Mouse (Mus musculus) MEL (cell line): ENCODE measurements at regions not wholly inside any gene's neighbourhood (a gene's known extent, or its start where the extent isn't known, plus 50 kb on each side); places are given as distances from the start of the nearest gene placed in this dataset.

Source experiments
- DNase-seq: peaks from one replicate; pipeline ENCODE4 v3.0.0; 2011; ENCODE audit warnings: low read depth, low spot score
- H3K27ac ChIP-seq: 2 replicates; pipeline ENCODE4 v1.5.1; 2012; ENCODE audit warnings: low read depth, mild to moderate bottlenecking, control low read depth, low read length, moderate library complexity; ENCODE audit not compliant: control insufficient read depth
- H3K27me3 ChIP-seq, 2 experiments: fragments of 150-350 bp in 1 of 2; sonication (generic) in 1 of 2; 2 replicates each; pipeline ENCODE4 v1.6.1; 2012; ENCODE audit warnings: low read length in 2 of 2, mild to moderate bottlenecking in 2 of 2, improper control_type of control experiment in 1 of 2, moderate library complexity in 1 of 2; ENCODE audit not compliant: insufficient read depth in 2 of 2, control insufficient read depth in 1 of 2
- H3K36me3 ChIP-seq, 2 experiments: 2 replicates each; pipeline ENCODE4 v1.6.1; 2012 to 2014; ENCODE audit warnings: low read length in 2 of 2, improper control_type of control experiment in 1 of 2, inconsistent platforms in 1 of 2, mild to moderate bottlenecking in 1 of 2; ENCODE audit not compliant: insufficient read depth in 2 of 2, control insufficient read depth in 1 of 2
- H3K4me1 ChIP-seq, 2 experiments: fragments of 150-350 bp in 1 of 2; sonication (generic) in 1 of 2; 2 replicates each; pipeline ENCODE4 v1.6.1; 2012; ENCODE audit warnings: low read length in 2 of 2, improper control_type of control experiment in 1 of 2, mild to moderate bottlenecking in 1 of 2; ENCODE audit not compliant: insufficient read depth in 2 of 2, control insufficient read depth in 1 of 2
- H3K4me3 ChIP-seq, 2 experiments: fragments of 150-350 bp in 1 of 2; sonication (generic) in 1 of 2; 2 replicates each; pipeline ENCODE4 v1.5.1; 2012; ENCODE audit warnings: low read depth in 2 of 2, low read length in 2 of 2, mild to moderate bottlenecking in 2 of 2, moderate library complexity in 2 of 2, control low read depth in 1 of 2, improper control_type of control experiment in 1 of 2; ENCODE audit not compliant: control insufficient read depth in 1 of 2, insufficient read depth in 1 of 2
- H3K79me2 ChIP-seq: 2 replicates; pipeline ENCODE4 v1.6.1; 2012; ENCODE audit warnings: mild to moderate bottlenecking, low read length, moderate library complexity; ENCODE audit not compliant: control insufficient read depth, poor library complexity, insufficient read depth
- H3K9ac ChIP-seq: 2 replicates; pipeline ENCODE4 v1.6.1; 2012; ENCODE audit warnings: low read depth, mild to moderate bottlenecking, control low read depth, low read length, moderate library complexity; ENCODE audit not compliant: control insufficient read depth, poor library complexity, severe bottlenecking
- H3K9me3 ChIP-seq: fragments of 150-350 bp; sonication (generic); replicated peaks from 2 replicates; pipeline ENCODE4 v1.6.1; 2012; ENCODE audit warnings: mild to moderate bottlenecking, low read length, improper control_type of control experiment, moderate library complexity; ENCODE audit not compliant: insufficient read depth
- BHLHE40 ChIP-seq: IDR thresholded peaks from 2 replicates; pipeline ENCODE4 v1.6.1; 2012; ENCODE audit warnings: low read depth, mild to moderate bottlenecking, inconsistent platforms, low read length, improper control_type of control experiment, borderline replicate concordance
- CHD1 ChIP-seq: IDR thresholded peaks from 2 replicates; pipeline ENCODE4 v1.6.1; 2012; ENCODE audit warnings: low read depth, mild to moderate bottlenecking, inconsistent platforms, low read length, improper control_type of control experiment
- ELF1 ChIP-seq: IDR thresholded peaks from 2 replicates; pipeline ENCODE4 v1.6.1; 2014; ENCODE audit warnings: low read depth, mild to moderate bottlenecking, inconsistent platforms, low read length, improper control_type of control experiment, moderate library complexity
- EP300 ChIP-seq, 2 experiments: IDR thresholded peaks; 2 replicates each; pipeline ENCODE4 v1.6.1; 2011; ENCODE audit warnings: improper control_type of control experiment in 2 of 2, low read length in 2 of 2, low read depth in 1 of 2, mild to moderate bottlenecking in 1 of 2
- GATA1 ChIP-seq: IDR thresholded peaks from 2 replicates; pipeline ENCODE4 v1.6.1; 2011; ENCODE audit warnings: low read depth, low read length, improper control_type of control experiment
- HCFC1 ChIP-seq: IDR thresholded peaks from 2 replicates; pipeline ENCODE4 v1.6.1; 2012; ENCODE audit warnings: low read depth, mild to moderate bottlenecking, inconsistent platforms, low read length, improper control_type of control experiment, moderate library complexity
- JUND ChIP-seq: IDR thresholded peaks from 2 replicates; pipeline ENCODE4 v1.6.1; 2011; ENCODE audit warnings: low read depth, mild to moderate bottlenecking, improper control_type of control experiment, low read length
- KAT2A ChIP-seq: conservative IDR thresholded peaks from 2 replicates; pipeline ENCODE4 v1.6.1; 2012; ENCODE audit warnings: low read depth, low read length, improper control_type of control experiment, inconsistent platforms
- MAFK ChIP-seq: IDR thresholded peaks from 2 replicates; pipeline ENCODE4 v1.6.1; 2011; ENCODE audit warnings: low read depth, mild to moderate bottlenecking, low read length, improper control_type of control experiment, borderline replicate concordance
- MAZ ChIP-seq: IDR thresholded peaks from 2 replicates; pipeline ENCODE4 v1.6.1; 2012; ENCODE audit warnings: low read depth, mild to moderate bottlenecking, inconsistent platforms, low read length, improper control_type of control experiment
- MEF2A ChIP-seq: IDR thresholded peaks from 2 replicates; pipeline ENCODE4 v1.6.1; 2014; ENCODE audit warnings: low read depth, mild to moderate bottlenecking, inconsistent platforms, low read length, improper control_type of control experiment; ENCODE audit not compliant: poor library complexity, insufficient replicate concordance, severe bottlenecking; ENCODE audit errors: extremely low read depth
- MXI1 ChIP-seq: IDR thresholded peaks from 2 replicates; pipeline ENCODE4 v1.6.1; 2011; ENCODE audit warnings: mild to moderate bottlenecking, low read depth, low read length, improper control_type of control experiment
- MYB ChIP-seq: IDR thresholded peaks from 2 replicates; pipeline ENCODE4 v1.6.1; 2011; ENCODE audit warnings: mild to moderate bottlenecking, low read depth, low read length, improper control_type of control experiment
- NELFE ChIP-seq: IDR thresholded peaks from 2 replicates; pipeline ENCODE4 v1.6.1; 2011; ENCODE audit warnings: low read depth, low read length, improper control_type of control experiment
- POLR2A ChIP-seq, 2 experiments: IDR thresholded peaks; 2 replicates each; pipeline ENCODE4 v1.6.1; 2011 to 2012; ENCODE audit warnings: low read length in 2 of 2, mild to moderate bottlenecking in 2 of 2, control low read depth in 1 of 2, improper control_type of control experiment in 1 of 2, low read depth in 1 of 2, moderate library complexity in 1 of 2; ENCODE audit not compliant: control insufficient read depth in 1 of 2, insufficient read depth in 1 of 2, poor library complexity in 1 of 2
- RAD21 ChIP-seq: IDR thresholded peaks from 2 replicates; pipeline ENCODE4 v1.6.1; 2011; ENCODE audit warnings: mild to moderate bottlenecking, low read depth, low read length, improper control_type of control experiment
- SMC3 ChIP-seq: IDR thresholded peaks from 2 replicates; pipeline ENCODE4 v1.6.1; 2011; ENCODE audit warnings: low read depth, low read length, improper control_type of control experiment
- TBP ChIP-seq: IDR thresholded peaks from 2 replicates; pipeline ENCODE4 v1.8.0; 2011; ENCODE audit warnings: low read depth, low read length, improper control_type of control experiment
- TCF12 ChIP-seq: IDR thresholded peaks from 2 replicates; pipeline ENCODE4 v1.6.1; 2014; ENCODE audit warnings: low read depth, mild to moderate bottlenecking, inconsistent platforms, low read length, improper control_type of control experiment, moderate library complexity
- UBTF ChIP-seq: IDR thresholded peaks from 2 replicates; pipeline ENCODE4 v1.6.1; 2012; ENCODE audit warnings: low read depth, mild to moderate bottlenecking, inconsistent platforms, low read length, improper control_type of control experiment, moderate library complexity, borderline replicate concordance; ENCODE audit not compliant: insufficient read depth
- USF2 ChIP-seq, 2 experiments: IDR thresholded peaks; 2 replicates each; pipeline ENCODE4 v1.6.1; 2011 to 2012; ENCODE audit warnings: improper control_type of control experiment in 2 of 2, low read length in 2 of 2, borderline replicate concordance in 1 of 2, inconsistent platforms in 1 of 2, low read depth in 1 of 2, mild to moderate bottlenecking in 1 of 2; ENCODE audit not compliant: insufficient read depth in 1 of 2
- ZKSCAN1 ChIP-seq: IDR thresholded peaks from 2 replicates; pipeline ENCODE4 v1.6.1; 2012; ENCODE audit warnings: low read depth, mild to moderate bottlenecking, inconsistent platforms, low read length, improper control_type of control experiment, moderate library complexity
- ZMIZ1 ChIP-seq: IDR thresholded peaks from 2 replicates; pipeline ENCODE4 v1.6.1; 2012; ENCODE audit warnings: low read depth, mild to moderate bottlenecking, inconsistent platforms, low read length, improper control_type of control experiment, moderate library complexity
- ZNF384 ChIP-seq: IDR thresholded peaks from 2 replicates; pipeline ENCODE4 v1.6.1; 2012; ENCODE audit warnings: low read depth, mild to moderate bottlenecking, inconsistent platforms, low read length, improper control_type of control experiment

DNA sequence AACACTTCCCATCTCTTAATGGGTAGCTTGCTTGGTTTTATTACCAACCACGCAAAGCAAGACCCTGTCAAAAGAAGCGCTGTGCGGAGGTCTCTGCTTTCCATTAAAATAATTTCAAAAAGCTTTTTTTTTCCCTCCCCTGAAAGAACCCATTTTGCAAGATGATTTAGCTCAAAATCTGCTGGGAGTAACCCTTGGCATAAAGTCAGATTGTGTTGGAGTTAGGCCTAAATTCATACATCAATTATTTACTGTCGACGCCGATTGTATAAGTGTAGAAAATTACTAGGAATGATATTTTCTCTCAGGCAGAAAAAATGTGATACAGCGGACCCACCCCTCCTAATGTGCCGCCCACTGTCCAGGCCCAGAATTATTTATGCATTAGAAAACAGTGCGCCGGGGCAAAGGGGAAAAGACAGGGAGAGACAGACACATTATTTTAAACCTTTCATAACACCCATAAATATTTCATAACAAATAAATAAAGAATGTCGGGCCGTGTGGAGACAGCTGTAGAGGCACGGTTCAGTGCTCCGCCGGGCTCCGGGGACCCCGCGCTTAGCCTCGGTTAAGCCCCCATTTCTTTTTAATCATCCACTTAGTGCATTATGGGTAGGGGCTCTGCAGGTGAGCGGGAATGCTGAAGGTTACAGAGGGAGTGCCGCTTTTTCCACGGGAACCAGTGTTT, 251.3 kb upstream of the Irx4 start:
- DNase-seq, result no peak
- TF ChIP-seq NELFE (no peak), MYB (no peak), SMC3 (no peak), EP300 (IDR thresholded peaks at IDR 0.05; ENCODE audit: low read depth in 1 of 2, low read length in 2 of 2) (no peak), ZKSCAN1 (no peak), ELF1 (no peak), TCF12 (no peak), ZMIZ1 (no peak), MAFK (no peak), MAZ (no peak), RAD21 (no peak)
- TF ChIP-seq, all 39 proteins: peak for 0
- Histone ChIP-seq H3K27me3 (no peaks in the 10 kb centered on the region), H3K36me3 (no peaks in the 10 kb centered on the region), H3K4me3 (no peak overlapping the region), H3K9me3 (no peaks in the 10 kb centered on the region), H3K79me2 (no peaks in the 10 kb centered on the region), H3K27ac (no peak overlapping the region), H3K4me1 (no peaks in the 10 kb centered on the region), H3K9ac (no peak overlapping the region)

DNA sequence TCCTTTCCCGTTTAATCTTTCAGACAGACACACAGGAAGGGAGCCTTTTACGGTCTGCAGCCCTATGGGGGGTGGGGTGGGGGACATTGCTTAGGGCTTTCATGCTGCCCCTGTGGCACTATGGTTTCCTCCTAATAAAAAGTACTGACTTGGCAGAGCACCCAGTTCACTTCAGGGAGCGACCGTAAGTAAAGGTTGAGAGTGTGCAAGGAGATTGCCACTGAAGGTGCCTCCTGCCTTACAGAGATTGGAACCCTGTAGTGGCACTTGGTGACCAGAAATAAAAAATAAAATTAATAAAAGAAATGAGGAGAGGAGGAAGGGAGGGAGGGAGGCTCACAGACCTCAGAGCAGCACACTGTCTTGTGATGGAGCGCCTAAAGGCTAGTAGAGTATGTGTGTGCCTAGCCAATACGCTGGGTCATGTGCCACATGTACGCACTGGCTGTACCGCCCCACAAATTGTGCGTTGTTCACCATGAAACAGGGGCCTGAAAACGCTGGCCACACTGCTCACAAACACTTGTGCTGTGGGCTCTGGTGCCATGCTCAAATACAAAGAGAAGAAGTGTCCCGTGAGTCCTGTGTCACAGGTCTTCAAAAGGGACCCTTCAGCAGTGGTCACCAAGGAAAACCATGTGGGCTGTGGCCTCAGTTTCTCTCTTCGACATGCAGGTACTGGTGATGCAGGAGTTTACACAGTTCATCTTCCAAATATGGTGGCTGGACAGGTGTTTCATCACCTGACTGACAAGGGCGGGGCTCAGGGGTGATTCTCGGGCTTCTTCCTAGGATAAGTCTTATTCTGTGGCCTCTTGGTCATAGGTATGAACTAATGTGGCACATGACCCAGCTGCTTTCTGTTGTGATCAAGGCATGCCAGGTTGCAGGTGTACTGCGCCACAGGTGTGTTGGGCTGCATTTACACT, 250.5 kb upstream of the Irx4 start:
- Histone ChIP-seq H3K27ac (no peak overlapping the region), H3K9ac (no peak overlapping the region), H3K27me3 (no peaks in the 10 kb centered on the region), H3K9me3 (no peaks in the 10 kb centered on the region), H3K79me2 (no peaks in the 10 kb centered on the region), H3K4me1 (no peaks in the 10 kb centered on the region), H3K4me3 (no peak overlapping the region), H3K36me3 (no peaks in the 10 kb centered on the region)
- DNase-seq, result no peak
- TF ChIP-seq JUND (no peak), CHD1 (no peak), HCFC1 (no peak), KAT2A (no peak), POLR2A (IDR thresholded peaks at IDR 0.05; ENCODE audit: control insufficient read depth in 1 of 2, insufficient read depth in 1 of 2, low read depth in 1 of 2, low read length in 2 of 2, poor library complexity in 1 of 2) (no peak), TCF12 (no peak), ZKSCAN1 (no peak), ZMIZ1 (no peak), MAZ (no peak), ELF1 (no peak), MXI1 (no peak), USF2 (IDR thresholded peaks at IDR 0.05; ENCODE audit: borderline replicate concordance in 1 of 2, insufficient read depth in 1 of 2, low read depth in 1 of 2, low read length in 2 of 2) (no peak), GATA1 (no peak), BHLHE40 (no peak), UBTF (no peak), MEF2A (no peak), ZNF384 (no peak), TBP (no peak), SMC3 (no peak)
